Mouse (Mus musculus): ENCODE data around the gene Scfd2. TPM values are rescaled to one million over a fixed set of nuclear protein-coding genes. Genes with fewer than 3 reads are reported as not detected.

Gene Scfd2
- total RNA-seq, 2 experiments from 2014 or later: 29.3 to 32.7 TPM

DNA sequence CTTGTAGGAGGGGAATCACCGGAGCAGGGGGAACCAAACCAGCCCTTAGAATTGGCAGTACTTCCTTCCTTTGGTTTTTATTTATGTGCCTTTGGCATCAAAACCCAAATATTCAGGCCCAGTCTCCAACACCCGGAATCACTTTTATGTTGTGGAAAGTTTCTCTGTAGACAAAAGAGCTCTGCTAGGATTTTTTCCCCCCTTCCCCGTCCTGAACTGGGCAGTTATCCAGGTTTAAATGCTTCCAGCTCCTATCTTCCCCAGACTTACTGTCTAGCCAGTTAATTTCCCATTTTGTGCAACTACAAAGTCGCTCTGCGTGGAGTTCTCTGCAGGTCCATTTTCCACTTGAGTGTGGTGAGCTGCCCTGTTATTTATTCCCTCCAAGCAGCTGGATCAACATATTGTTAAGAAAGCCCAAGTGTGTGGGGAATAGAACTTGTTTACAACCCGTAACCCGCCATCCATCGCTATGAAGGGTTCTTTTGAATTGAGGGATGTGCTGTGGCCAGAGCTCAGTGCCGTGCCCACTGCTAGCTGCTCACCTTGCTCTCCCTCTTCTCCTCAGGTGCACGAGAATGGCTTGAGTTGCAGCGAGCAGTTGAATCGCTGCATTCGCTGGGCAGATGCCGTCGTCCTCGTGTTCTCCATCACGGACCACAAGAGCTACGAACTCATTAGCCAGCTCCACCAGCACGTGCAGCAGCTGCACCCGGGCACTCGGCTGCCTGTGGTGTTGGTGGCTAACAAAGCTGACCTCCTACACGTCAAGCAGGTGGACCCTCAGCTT is 333.8 kb downstream of the Scfd2 start:
- no peak for DNase-seq (ENCODE audit: low spot score in 2 of 2)
- intact Hi-C loops (cut with DNase I): loop anchor here (5.0 to 10.0 kb wide), 4 partner anchors 55 to 343 kb away; no protein-coding TSS in a partner anchor

- intact Hi-C loops (cut with DNase I): loop anchor here (5.0 to 10.0 kb wide), 4 partner anchors 56 to 341 kb away; no protein-coding TSS in a partner anchor
- DNase-seq (ENCODE audit: low spot score in 2 of 2): no peak
Observed at GRCm38 (mm10) chr5:74196307-74196618, 335.3 kb downstream of the Scfd2 start.

GRCm38 (mm10) chr5:74195614-74196306 is 335.8 kb downstream of the Scfd2 start:
- intact Hi-C loops (cut with DNase I): loop anchor here (5.0 to 10.0 kb wide), 4 partner anchors 57 to 341 kb away; no protein-coding TSS in a partner anchor
- no peak for DNase-seq (ENCODE audit: low spot score in 2 of 2)

DNA sequence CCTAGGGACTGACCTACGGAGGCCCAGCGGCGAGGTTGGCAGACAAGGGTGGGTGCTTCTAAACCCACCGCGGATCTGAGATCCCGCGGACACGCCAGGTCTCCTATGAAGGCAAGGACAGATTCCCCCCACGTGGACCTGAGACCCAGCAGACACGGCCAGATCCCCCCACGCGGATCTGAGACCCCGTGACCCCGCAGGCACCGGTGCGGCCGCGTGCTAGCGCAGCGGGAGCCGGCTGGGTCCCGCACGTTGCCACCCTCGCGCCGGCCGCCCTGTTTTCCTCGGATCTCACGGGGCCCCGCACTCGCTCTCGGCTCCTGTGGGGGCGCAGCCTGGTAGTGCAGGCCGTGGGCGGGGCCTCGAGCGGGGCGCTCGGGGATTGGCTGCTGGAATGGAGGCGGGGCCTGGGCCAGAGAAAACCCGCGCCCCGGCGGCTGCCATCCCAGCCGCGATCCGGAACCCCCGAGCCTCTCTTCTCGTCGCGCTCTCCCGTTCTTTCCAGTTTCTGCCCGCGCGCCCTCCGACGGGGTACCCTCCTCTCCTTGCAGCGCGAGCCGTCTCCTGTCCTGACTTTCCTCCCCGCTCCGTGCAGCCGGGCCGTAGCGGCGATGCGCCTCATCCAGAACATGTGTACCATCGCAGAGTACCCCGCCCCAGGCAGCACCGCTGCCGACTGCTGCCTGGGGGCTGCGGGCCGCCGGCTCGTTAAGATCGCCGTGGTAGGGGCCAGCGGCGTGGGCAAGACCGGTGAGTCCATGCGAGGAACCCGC is 336.5 kb downstream of the Scfd2 start, which contains the start of gene Rasl11b:
TSS of gene Rasl11b (plus strand) at position 446 of the 773 bp plus-strand sequence.
- intact Hi-C loops (cut with DNase I): loop anchor here (5.0 to 10.0 kb wide), 4 partner anchors 57 to 340 kb away; no protein-coding TSS in a partner anchor
- peak; percentile 94 to 95 for DNase-seq (ENCODE audit: low spot score in 2 of 2)

GRCm38 (mm10) chr5:74194027-74194840 is 337.3 kb downstream of the Scfd2 start:
- intact Hi-C loops (cut with DNase I): loop anchor here (10.0 kb wide), 1 partner anchor 339 kb away; no protein-coding TSS in a partner anchor

GRCm38 (mm10) chr5:74193626-74194025 is 337.9 kb downstream of the Scfd2 start:
- intact Hi-C loops (cut with DNase I): loop anchor here (10.0 kb wide), 1 partner anchor 339 kb away; no protein-coding TSS in a partner anchor
- DNase-seq (ENCODE audit: low spot score in 2 of 2): no peak

More at GRCm38 (mm10) chr5:74194027-74194840, 337.3 kb downstream of the Scfd2 start:
- no peak for DNase-seq (ENCODE audit: low spot score in 2 of 2)

DNA sequence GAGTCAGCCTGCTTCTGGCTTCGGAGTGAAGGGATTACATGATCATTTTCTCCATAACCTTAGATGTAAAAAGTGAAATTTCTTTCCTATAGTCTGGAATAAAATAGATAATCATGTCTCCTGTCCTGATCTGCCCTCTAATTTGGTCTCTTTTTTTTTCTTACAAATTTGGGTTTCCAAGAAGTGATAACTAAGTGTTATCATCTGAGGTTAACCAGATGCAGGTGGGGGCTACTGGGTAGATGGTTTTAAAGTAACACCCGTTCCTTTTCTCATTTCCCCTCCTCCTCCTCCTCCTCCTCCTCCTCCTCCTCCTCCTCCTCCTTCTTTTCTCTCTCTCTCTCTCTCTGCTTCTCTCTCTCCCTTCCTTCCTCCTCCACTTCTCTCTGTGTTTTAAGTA is 338.6 kb downstream of the Scfd2 start:
- no peak for DNase-seq (ENCODE audit: low spot score in 2 of 2)
- intact Hi-C loops (cut with DNase I): loop anchor here (10.0 kb wide), 1 partner anchor 338 kb away; no protein-coding TSS in a partner anchor

DNA sequence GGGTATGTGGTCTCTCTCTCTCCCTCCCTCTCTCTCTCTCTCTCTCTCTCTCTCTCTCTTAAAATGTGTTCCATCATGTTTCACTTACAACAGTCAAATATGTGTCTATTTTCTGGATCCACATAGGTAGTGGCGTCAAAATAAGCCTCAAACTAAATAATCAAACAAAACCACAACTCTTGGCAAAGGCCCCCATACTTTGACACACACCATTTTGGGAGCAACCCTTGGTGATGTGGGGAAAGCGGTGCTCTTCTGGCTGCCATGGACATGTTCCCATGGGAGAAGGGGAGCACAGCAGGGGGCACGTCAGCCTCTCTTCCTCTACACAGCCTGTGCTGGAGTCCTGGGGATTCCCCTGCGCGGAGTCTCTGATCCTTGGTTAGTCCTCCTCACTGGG is 340.6 kb downstream of the Scfd2 start:
- no peak for DNase-seq (ENCODE audit: low spot score in 2 of 2)
- intact Hi-C loops (cut with DNase I): loop anchor here (10.0 kb wide), 1 partner anchor 336 kb away; no protein-coding TSS in a partner anchor

- DNase-seq (ENCODE audit: low spot score in 2 of 2): no peak
- intact Hi-C loops (cut with DNase I): loop anchor here (10.0 kb wide), 1 partner anchor 335 kb away; no protein-coding TSS in a partner anchor
Observed at GRCm38 (mm10) chr5:74190161-74190491, 341.4 kb downstream of the Scfd2 start.

DNA sequence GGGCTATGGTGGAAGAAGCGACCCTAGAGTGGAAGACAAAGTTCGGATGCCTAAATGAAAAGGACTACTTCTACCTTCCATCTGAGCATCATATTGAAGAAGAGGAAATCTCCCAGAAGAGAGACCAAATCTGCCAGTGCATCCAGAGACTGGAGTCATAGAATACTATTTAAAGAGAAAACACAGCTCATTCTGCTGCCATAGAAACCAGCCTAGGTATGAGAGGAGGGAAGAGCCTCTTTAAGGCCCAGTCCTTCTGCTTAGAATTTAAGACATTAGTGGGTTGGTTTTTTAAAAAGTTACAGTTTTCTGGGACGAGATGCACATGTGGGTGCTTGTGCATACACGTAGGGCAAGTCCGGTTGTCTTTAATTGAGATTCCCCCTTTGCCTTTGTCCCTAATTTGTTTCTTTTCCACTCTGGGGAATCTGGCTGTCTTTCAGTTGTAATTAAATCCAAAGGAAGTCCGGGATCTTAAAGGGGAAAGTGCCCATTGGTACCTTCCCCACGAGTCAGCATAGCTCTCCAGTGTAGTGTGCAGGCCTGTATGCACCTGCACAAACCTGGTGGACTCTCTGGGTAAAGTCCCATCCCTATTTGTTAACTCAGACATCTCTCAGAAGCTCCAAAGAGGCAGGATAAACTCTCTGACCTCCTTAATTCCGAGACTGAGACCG is 341.9 kb downstream of the Scfd2 start:
- no peak for DNase-seq (ENCODE audit: low spot score in 2 of 2)
- intact Hi-C loops (cut with DNase I): loop anchor here (10.0 kb wide), 1 partner anchor 335 kb away; no protein-coding TSS in a partner anchor

DNA sequence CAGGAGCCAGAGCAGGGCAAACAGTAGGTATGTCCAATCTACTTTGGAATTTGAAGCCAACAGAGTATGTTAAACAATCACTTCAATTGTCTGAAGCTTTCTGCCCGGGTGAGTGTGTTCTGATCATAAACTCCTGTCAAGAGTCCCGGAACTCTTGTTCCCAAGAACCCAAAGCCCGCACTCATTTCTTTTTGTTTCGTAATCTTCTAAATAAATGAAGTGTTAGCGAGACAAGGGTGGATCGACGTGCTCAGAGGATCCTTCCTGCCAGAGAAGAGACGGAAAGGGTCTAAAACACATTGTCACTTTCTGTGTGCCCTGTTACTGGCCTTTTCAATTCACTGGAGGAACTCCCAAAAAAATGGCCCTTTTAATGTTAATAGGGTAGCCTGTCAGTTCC is 342.7 kb downstream of the Scfd2 start:
- intact Hi-C loops (cut with DNase I): no loop called here
- no peak for DNase-seq (ENCODE audit: low spot score in 2 of 2)

DNA sequence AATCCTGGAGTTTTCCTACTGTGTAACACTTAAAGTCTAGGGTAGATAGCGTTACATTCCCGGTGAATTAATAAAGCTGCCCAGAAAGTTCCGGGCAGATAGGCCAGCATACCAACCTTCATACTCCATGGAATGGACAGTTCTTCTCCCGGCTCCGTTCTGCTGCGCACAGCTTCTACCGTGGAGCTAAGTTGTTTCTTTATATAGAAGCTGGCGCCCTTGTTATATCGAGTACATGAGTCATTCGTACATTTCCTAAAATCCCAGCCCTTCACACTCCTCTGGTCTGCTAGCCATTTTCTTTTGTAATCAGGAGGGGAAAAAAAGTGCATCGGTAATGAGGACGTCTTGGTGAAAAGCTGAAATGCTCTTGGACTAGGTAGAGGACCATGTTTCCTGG is 343.5 kb downstream of the Scfd2 start:
- intact Hi-C loops (cut with DNase I): no loop called here
- no peak for DNase-seq (ENCODE audit: low spot score in 2 of 2)

GRCm38 (mm10) chr5:74184607-74185006 is 347.0 kb downstream of the Scfd2 start:
- no peak for DNase-seq (ENCODE audit: low spot score in 2 of 2)
- intact Hi-C loops (cut with DNase I): no loop called here

- no peak for DNase-seq (ENCODE audit: low spot score in 2 of 2)
- intact Hi-C loops (cut with DNase I): no loop called here
Observed at GRCm38 (mm10) chr5:74183118-74183517, 348.4 kb downstream of the Scfd2 start.

DNA sequence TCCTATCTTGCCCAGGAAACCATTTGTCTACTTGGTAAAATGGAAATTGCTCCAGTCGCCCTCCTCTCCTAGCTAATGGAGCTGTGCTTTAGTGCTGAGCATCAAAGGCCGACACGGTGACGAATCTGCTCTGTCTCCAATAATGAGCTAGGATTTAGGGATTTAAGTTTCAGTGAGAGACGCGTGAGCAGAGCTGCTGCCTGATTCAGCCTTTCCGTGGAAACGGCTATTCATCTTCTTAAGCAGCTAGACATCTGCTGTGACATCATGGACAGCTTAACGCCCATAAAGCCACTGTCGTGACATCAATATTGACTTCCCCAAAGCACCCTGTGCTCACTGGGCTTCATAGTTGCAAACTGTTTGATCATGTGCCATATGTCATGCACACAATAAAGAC is 351.3 kb downstream of the Scfd2 start:
- intact Hi-C loops (cut with DNase I): no loop called here
- no peak for DNase-seq (ENCODE audit: low spot score in 2 of 2)

DNA sequence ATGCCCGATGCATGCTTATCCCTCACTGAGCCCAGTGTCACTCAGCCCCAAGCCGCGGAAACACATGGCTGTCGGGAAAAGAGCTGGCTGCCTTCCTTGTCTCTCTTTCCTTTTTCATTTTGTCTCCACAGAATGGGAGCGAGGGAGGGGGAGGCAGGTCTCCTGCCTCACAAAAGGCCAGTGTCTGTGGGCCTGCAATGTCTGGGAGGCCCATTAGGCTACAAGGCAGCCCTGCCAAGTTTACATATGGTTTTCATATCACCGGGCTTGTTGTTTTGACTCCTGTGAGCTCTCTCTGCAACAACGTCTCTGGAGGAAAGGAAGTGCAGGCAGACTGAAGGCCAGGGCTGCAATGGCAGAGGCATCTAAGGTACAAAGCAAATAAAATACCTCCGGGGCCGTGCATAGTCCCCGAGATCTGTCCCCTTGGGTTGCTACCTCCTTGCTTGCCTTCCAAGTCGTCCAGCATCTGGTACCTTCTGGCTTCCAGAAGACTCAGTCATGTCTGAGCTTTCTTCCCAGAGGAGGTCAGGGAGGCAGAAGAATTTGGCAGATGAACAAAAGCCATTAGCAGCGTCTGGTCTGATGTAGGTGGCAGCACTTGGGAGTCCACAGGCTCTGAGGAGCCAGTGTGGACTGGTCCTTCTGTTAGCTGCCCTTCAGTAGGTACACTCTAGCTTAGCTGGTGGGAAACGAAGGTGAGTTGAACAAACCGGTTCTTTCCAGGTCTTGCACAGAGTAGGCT is 355.9 kb downstream of the Scfd2 start:
- intact Hi-C loops (cut with DNase I): no loop called here
- no peak for DNase-seq (ENCODE audit: low spot score in 2 of 2)

- DNase-seq (ENCODE audit: low spot score in 2 of 2): no peak
- intact Hi-C loops (cut with DNase I): no loop called here
Observed at GRCm38 (mm10) chr5:74173162-74173844, 358.3 kb downstream of the Scfd2 start.

Data from left cerebral cortex, postnatal 14 days (tissue).